Comparison of ENCODE assay signal across 15 mouse cellular contexts in the genomic region with DNA sequence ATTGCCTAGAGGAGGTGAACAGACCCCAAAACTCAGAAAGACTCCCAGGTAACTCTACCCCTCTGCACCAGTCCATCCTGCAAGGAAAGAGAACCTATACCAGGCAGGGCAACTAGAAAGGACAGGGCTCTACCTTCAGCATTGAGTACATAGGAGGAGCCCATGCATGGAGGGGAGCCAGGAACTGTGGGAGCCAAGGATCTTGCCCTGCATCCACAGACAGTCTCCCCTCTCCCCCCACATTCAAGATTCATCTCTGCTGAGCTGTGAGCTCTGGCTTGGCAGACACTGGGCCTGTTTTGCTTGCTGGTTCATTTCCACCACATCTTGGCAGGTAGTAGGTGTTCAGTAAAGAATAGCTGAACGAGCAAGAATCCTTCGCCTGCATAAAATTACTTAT.
"Had no signal": no experiment of that assay in that cellular context is flagged by ENCODE, and none has a peak within 500 bp of the region (broad histone marks: within the 10 kb centered on the region; RNA-seq: fewer than 3 reads in every experiment).

No protein-coding gene starts in this region.

- DNase-seq: liver, postnatal 0 days; lung, adult 2 months; lung, postnatal 14 days; lung, postnatal 36 days; midbrain, embryonic 14.5 days; retina, postnatal 1 day; right cerebral cortex, adult 18-20 months; right cerebral cortex, postnatal 25 days; right cerebral cortex, postnatal 4 days; spleen, adult 18-20 months; thymus, adult 18-20 months; thymus, postnatal 14 days; thymus, postnatal 36 days had no signal

- ATAC-seq: liver, postnatal 0 days; lung, postnatal 0 days; midbrain, embryonic 16.5 days had no signal
